Mouse (Mus musculus) embryonic fibroblast, embryonic 13.5 days (primary cell): ENCODE data around the gene Arhgap17. TPM values are rescaled to one million over a fixed set of nuclear protein-coding genes. Genes with fewer than 3 reads are reported as not detected.

Experiments
- H3K27ac ChIP-seq: 2 replicates; pipeline ENCODE4 v1.5.1; 2012; ENCODE audit warnings: low read length, control low read depth, inconsistent platforms; ENCODE audit not compliant: insufficient read depth
- H3K4me1 ChIP-seq: 2 replicates; pipeline ENCODE4 v1.6.1; 2011; ENCODE audit warnings: low read length; ENCODE audit not compliant: control insufficient read depth, insufficient read depth
- H3K4me3 ChIP-seq: 2 replicates; pipeline ENCODE4 v1.5.1; 2011; ENCODE audit warnings: mild to moderate bottlenecking, control low read depth, low read length; ENCODE audit not compliant: insufficient read depth
- CTCF ChIP-seq: IDR thresholded peaks from 2 replicates; pipeline ENCODE4 v1.5.1; 2011; ENCODE audit warnings: mild to moderate bottlenecking, control low read depth, low read length, moderate library complexity, borderline replicate concordance; ENCODE audit not compliant: insufficient read depth
- POLR2A ChIP-seq: IDR thresholded peaks from 2 replicates; pipeline ENCODE4 v1.6.1; 2011; ENCODE audit warnings: low read depth, mild to moderate bottlenecking, control low read depth, low read length, moderate library complexity
- polyA plus RNA-seq: library from polyadenylated mRNA; stranded (reverse); fragments of >200 nt; gene quantifications from 2 replicates; pipeline ENCODE4 v1.2.4, GENCODE M21; 2011; ENCODE audit warnings: low read depth; ENCODE audit not compliant: missing spikeins, insufficient read length

Arhgap17 gene
- polyA plus RNA-seq, 1 experiment, result 30.7 TPM

DNA sequence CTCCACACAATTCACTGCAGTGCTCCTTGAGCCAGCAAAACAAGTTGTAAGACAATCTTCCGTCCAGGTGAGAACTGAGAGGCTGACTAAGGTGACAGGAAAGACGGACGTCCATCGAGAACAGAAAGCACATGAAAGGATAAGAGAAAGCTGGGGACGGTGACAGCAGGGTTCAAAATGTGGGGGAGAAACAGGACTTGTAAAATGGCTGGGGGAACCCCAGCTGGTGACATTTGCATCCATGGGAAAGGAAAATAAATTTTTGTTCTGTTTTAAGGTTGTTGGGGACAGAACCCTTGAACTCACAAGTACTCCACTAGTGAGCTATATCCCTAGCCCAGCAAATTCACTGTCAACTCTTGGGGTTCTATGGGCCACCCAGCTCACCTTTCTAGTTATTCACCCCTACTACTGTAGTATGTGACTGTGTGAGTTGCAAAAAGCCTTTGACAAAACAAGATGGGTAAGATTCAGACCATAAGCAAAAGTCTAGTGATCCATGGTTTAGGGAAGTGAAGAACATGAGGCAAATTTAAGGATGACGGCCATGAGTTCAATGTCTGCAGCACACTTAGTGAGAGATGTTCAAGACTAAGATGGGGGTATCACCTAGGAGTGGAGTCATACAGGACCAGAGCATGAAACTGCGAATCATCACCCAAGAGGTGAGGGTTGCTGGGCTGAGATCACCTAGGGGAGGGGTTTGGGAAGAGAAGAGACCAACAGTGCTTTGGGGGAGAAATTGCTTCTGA lies 8.3 kb downstream of the Arhgap17 start:
- no peak for TF ChIP-seq POLR2A
- TF ChIP-seq CTCF, result no peak
- Histone ChIP-seq H3K27ac (no peak overlapping the region), H3K4me3 (no peak overlapping the region), H3K4me1 (peaks cover 2% of the 10 kb centered on the region)

DNA sequence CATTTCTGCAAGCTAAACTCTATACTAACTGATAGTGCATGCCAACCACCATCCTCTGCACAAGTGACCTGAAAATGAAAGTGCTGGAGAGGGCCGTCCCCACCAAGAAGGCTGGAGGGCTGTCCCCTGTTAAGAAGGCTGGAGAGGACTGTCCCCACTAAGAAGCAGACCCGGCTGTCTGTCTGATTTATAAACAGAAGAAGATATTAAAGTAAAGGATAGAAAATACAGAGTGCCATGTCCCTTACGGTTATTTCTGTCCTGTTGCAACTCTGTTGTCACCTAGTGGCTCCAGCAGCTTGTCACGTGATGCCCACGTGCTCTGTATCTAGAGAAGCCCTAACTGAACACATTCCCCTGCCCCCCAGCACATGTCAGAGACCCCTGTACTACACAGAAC lies 9.5 kb downstream of the Arhgap17 start:
- no peak for TF ChIP-seq CTCF
- TF ChIP-seq POLR2A, result no peak
- H3K4me3 ChIP-seq, result no peak overlapping the region
- H3K4me1 ChIP-seq, result no peaks in the 10 kb centered on the region; the same call in 1 of the 2 replicates

DNA sequence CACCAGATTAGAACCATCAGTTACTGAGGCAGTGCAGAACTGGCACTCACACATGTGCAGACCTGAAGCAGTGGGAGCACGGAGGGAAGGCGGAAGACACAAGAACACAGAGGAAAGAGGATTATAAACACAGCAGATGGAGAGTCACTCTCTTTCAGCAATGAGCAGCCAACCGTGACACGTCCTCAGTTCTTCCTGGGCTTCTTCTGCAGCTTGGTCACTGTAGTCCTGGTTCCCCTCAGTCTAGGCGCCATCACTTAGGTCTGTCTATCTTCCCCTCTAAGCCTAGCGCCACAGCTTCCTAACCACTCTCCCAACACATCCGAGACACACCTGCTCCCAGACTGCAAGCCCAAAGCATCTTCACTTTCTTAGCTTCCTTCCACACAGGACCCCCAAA lies 10.6 kb downstream of the Arhgap17 start:
- no peak for TF ChIP-seq POLR2A
- no peak for TF ChIP-seq CTCF
- no peak overlapping the region for H3K27ac ChIP-seq
- no peaks in the 10 kb centered on the region; the same call in none of the 2 replicates for H3K4me1 ChIP-seq
- no peak overlapping the region for H3K4me3 ChIP-seq

More for the DNA sequence above, 9.5 kb downstream of the Arhgap17 start:
- no peak overlapping the region for H3K27ac ChIP-seq

DNA sequence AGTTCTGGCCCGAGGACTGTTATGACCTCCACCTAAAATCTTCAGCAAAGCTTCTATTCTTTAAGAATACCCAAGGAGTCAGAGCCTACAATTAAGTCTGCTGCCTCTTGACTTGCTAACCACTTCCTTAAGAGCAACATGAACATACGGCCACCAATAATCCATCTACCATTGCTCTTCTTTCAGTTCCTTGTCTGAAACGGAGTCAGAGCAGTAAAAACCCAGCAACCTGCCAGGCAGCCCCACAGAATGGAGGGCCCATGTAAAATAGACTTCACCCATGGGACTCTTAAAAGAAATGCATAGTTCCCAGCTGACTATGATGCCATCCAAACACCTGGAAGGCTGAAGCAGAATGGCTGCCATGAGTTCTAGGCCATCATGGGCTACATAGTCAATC lies 13.6 kb downstream of the Arhgap17 start:
- Histone ChIP-seq H3K4me1 (no peaks in the 10 kb centered on the region; the same call in 1 of the 2 replicates), H3K27ac (no peak overlapping the region)
- TF ChIP-seq CTCF (no peak), POLR2A (no peak)

DNA sequence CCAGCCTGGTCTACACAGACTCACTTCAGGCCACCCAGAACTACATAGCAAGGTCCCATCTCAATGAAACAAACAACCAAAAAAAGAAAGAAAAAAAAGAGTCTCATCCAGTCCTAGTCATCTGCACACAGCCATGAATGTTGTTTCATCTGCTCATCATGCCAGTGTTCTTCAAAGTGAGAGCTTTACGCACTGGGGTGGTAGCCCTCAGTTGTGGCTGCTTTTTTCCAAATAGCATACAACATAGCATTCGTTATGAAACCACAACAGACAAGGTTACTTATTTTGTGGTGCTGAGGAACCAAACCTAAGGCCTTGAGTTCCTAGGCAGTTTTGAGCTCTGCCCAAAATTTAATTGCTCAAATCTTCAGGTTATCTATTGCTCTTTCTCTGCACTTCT lies 14.9 kb downstream of the Arhgap17 start:
- TF ChIP-seq POLR2A, result no peak
- no peak for TF ChIP-seq CTCF
- Histone ChIP-seq H3K27ac (no peak overlapping the region), H3K4me1 (no peaks in the 10 kb centered on the region; the same call in 1 of the 2 replicates), H3K4me3 (no peak overlapping the region)

More for the DNA sequence above, 13.6 kb downstream of the Arhgap17 start:
- no peak overlapping the region for H3K4me3 ChIP-seq

DNA sequence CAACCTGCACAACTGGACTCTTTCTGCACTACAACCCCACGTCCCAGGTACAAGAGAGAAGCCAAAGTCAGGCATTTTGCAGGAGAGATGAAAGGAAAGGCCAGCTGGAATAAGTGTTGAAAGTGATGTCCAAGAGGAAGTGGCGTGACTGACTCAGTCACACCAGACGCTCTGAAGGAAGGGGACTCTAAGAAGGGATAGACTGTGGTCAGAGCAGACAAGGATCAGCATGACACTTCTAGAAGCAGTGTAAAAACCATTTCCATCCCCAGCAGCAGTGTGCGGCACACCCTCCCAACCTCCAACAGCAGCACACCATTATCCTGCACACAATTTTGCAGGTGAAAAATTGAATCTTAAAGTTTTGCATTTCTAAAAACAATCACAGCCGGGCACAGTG lies 15.3 kb downstream of the Arhgap17 start:
- Histone ChIP-seq H3K27ac (no peak overlapping the region), H3K4me1 (no peaks in the 10 kb centered on the region; the same call in 1 of the 2 replicates), H3K4me3 (no peak overlapping the region)
- TF ChIP-seq CTCF (no peak), POLR2A (no peak)

DNA sequence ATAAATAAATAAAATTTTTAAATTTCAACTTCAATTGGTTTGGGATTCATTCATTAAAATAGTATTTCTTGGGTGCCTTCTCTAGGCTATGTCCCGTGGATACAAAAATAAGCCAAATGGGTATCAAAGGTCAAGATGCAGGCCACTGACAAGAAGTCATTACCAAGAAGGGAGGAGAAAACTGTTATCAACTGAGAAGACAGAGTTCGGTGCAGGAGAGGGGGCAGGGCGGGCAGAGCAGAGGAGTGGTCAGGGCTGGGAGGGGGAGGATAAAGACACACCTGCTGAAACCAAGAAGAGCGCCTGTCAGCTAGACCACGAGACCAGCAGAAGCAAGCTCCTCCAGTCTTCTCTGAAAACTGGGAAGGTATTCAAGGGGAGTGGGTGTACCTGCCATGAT lies 15.8 kb downstream of the Arhgap17 start:
- Histone ChIP-seq H3K4me3 (no peak overlapping the region), H3K27ac (no peak overlapping the region), H3K4me1 (no peaks in the 10 kb centered on the region; the same call in 1 of the 2 replicates)
- TF ChIP-seq POLR2A (no peak), CTCF (no peak)

DNA sequence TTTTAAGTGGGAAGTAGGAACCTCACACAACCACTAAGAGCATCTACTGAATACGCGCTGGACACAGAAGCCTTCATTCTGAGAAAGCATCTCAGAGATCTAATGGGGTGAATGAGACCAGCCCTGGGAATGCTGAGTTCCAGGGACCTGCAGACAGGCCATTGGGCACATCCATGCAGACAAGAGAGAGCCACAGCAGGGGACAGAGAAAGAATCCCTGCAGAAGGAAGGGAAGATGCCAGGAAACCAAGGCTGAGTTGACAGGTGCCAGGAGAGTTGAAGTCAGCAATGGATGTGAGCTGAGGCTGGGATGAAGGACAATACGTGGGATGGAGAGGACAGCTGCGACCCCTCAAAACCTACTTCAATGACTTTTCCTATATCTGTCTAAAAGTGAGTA lies 16.6 kb downstream of the Arhgap17 start:
- no peak overlapping the region for H3K27ac ChIP-seq
- peaks cover under 1% of the 10 kb centered on the region for H3K4me1 ChIP-seq
- H3K4me3 ChIP-seq, result no peak overlapping the region
- TF ChIP-seq POLR2A (no peak), CTCF (no peak)

DNA sequence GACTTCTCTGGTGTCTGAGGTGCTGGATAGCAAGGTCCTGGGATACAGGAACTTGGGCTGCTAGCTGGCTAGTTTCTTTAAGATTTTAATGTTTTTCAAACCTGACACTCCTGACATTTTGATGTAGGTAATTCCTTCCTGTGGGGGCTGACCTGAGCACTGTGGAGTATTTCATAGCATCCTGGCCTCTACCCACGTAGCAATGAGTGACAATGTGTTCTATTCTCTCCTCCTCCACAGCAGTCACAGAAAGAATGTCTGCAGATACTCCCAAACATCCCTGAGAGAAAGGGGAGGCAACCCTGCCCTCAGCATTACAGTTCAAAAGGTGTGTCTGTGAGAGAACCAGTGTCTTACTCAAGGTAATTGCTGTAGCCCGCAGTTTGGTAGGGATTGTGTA lies 19.5 kb downstream of the Arhgap17 start:
- H3K27ac ChIP-seq, result no peak overlapping the region
- H3K4me3 ChIP-seq, result no peak overlapping the region
- TF ChIP-seq CTCF (no peak), POLR2A (no peak)
- H3K4me1 ChIP-seq, result peaks cover 14% of the 10 kb centered on the region

DNA sequence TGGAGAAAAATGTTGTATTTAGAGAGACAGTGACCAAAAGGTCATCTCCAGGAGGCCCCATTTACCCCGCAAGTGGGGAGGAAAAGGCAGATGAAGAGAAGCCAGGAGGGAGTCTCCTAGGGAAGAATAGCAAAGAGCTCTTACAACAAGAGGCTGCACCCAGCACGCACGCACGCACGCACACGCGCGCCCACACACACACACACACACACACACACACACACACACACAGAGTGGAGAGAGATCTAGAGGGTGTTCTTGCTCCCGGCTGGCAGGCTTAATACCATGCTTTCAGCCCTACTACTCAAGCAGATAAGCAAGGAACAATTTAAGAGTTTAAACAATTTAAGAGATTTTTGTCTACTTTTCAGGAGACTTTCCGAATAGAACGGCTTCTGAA lies 19.9 kb downstream of the Arhgap17 start:
- Histone ChIP-seq H3K27ac (no peak overlapping the region), H3K4me3 (no peak overlapping the region), H3K4me1 (peaks cover 14% of the 10 kb centered on the region)
- TF ChIP-seq POLR2A, result no peak
- no peak for TF ChIP-seq CTCF
